Mouse (Mus musculus) spleen, adult 2 months (tissue): Measurements from ENCODE around the gene Rbm47. TPM values are rescaled to one million over a fixed set of nuclear protein-coding genes. Genes with fewer than 3 reads are reported as not detected.

Experiments
- DNase-seq, 2 experiments: peaks; one replicate each; pipeline versions ENCODE4 v3.0.0 to v3.0.0-alpha.2; 2012 to 2021; ENCODE audit warnings: low spot score in 2 of 2, low read depth in 1 of 2
- H3K27ac ChIP-seq: fragments of 200-500 bp; 2 replicates; pipeline ENCODE4 v1.5.1; 2012; ENCODE audit warnings: low read length, inconsistent platforms; ENCODE audit not compliant: insufficient read depth
- H3K27me3 ChIP-seq: fragments of 200-500 bp; 2 replicates; pipeline ENCODE4 v1.6.1; 2012; ENCODE audit warnings: mild to moderate bottlenecking, moderate library complexity, low read length, inconsistent platforms; ENCODE audit not compliant: control insufficient read depth, insufficient read depth
- H3K36me3 ChIP-seq: fragments of 200-500 bp; 2 replicates; pipeline ENCODE4 v1.6.1; 2012; ENCODE audit warnings: mild to moderate bottlenecking, low read length, inconsistent platforms; ENCODE audit not compliant: control insufficient read depth, insufficient read depth
- H3K4me1 ChIP-seq: fragments of 200-500 bp; 2 replicates; pipeline ENCODE4 v1.6.1; 2011; ENCODE audit warnings: inconsistent platforms; ENCODE audit not compliant: control insufficient read depth, insufficient read depth, insufficient read length
- H3K4me3 ChIP-seq: fragments of 200-500 bp; 2 replicates; pipeline ENCODE4 v1.5.1; 2011; ENCODE audit warnings: mild to moderate bottlenecking, inconsistent platforms; ENCODE audit not compliant: insufficient read depth, insufficient read length; ENCODE audit errors: extremely low read depth
- CTCF ChIP-seq: fragments of 200-500 bp; IDR thresholded peaks from 2 replicates; pipeline ENCODE4 v1.5.1; 2011; ENCODE audit warnings: mild to moderate bottlenecking, inconsistent platforms; ENCODE audit not compliant: insufficient read depth, insufficient read length, insufficient replicate concordance; ENCODE audit errors: extremely low read depth
- POLR2A ChIP-seq: fragments of 200-500 bp; IDR thresholded peaks from 2 replicates; pipeline ENCODE4 v1.6.1; 2011; ENCODE audit warnings: low read depth, low read length, inconsistent platforms
- WGBS: fragments of 180-500 bp; shearing (Covaris S2); methylation state at CpG from one replicate; pipeline ENCODE4 v1.1.7; 2018; 5-methylcytosine and 5-hydroxymethylcytosine counted together
- polyA plus RNA-seq: library from polyadenylated mRNA; depleted of rRNA; stranded (reverse); fragments of >200 nt; gene quantifications from 2 replicates; pipeline ENCODE4 v1.2.3, GENCODE M21; 2012

The Rbm47 gene
- polyA plus RNA-seq, 1 experiment: 10.5 TPM

- Histone ChIP-seq H3K27me3 (no peaks in the 10 kb centered on the region), H3K36me3 (no peaks in the 10 kb centered on the region), H3K27ac (no peak overlapping the region), H3K4me1 (no peaks in the 10 kb centered on the region), H3K4me3 (no peak overlapping the region)
- TF ChIP-seq POLR2A: no peak
- TF ChIP-seq CTCF: no peak
- no peak for DNase-seq
- WGBS: 67% methylated on average over 3 of the region's 3 CpGs
Observed at GRCm38 (mm10) chr5:66182156-66182555, 9.2 kb upstream of the Rbm47 start.

- TF ChIP-seq CTCF: no peak
- no peak for TF ChIP-seq POLR2A
- Histone ChIP-seq H3K4me3 (no peak overlapping the region), H3K27me3 (no peaks in the 10 kb centered on the region), H3K4me1 (no peaks in the 10 kb centered on the region), H3K27ac (no peak overlapping the region), H3K36me3 (no peaks in the 10 kb centered on the region)
- WGBS: 75% methylated on average over 23 of the region's 23 CpGs
- DNase-seq: no peak
Observed at GRCm38 (mm10) chr5:66174160-66174837, 1.4 kb upstream of the Rbm47 start.

GRCm38 (mm10) chr5:66170591-66170990 is 2.3 kb downstream of the Rbm47 start:
- 77% methylated on average over 9 of the region's 9 CpGs for WGBS
- DNase-seq: no peak
- Histone ChIP-seq H3K4me1 (no peaks in the 10 kb centered on the region), H3K36me3 (no peaks in the 10 kb centered on the region), H3K27me3 (no peaks in the 10 kb centered on the region), H3K4me3 (no peak overlapping the region), H3K27ac (no peak overlapping the region)
- TF ChIP-seq CTCF (no peak), POLR2A (no peak)

GRCm38 (mm10) chr5:66169099-66169485 is 3.8 kb downstream of the Rbm47 start:
- H3K27me3 ChIP-seq: no peaks in the 10 kb centered on the region
- DNase-seq: no peak
- no peak for TF ChIP-seq POLR2A
- WGBS: 43% methylated on average over 2 of the region's 2 CpGs
- H3K4me1 ChIP-seq: no peaks in the 10 kb centered on the region
- no peak overlapping the region for H3K4me3 ChIP-seq
- no peaks in the 10 kb centered on the region for H3K36me3 ChIP-seq
- no peak overlapping the region for H3K27ac ChIP-seq

GRCm38 (mm10) chr5:66168462-66169098 is 4.3 kb downstream of the Rbm47 start:
- TF ChIP-seq CTCF (no peak), POLR2A (no peak)
- H3K27me3 ChIP-seq: no peaks in the 10 kb centered on the region
- H3K36me3 ChIP-seq: no peaks in the 10 kb centered on the region
- no peak overlapping the region for H3K27ac ChIP-seq
- H3K4me1 ChIP-seq: no peaks in the 10 kb centered on the region
- DNase-seq: no peak
- 55% methylated on average over 8 of the region's 8 CpGs for WGBS
- H3K4me3 ChIP-seq: no peak overlapping the region

GRCm38 (mm10) chr5:66166931-66167330 is 6.0 kb downstream of the Rbm47 start:
- TF ChIP-seq CTCF (no peak), POLR2A (no peak)
- WGBS: 83% methylated on average over 5 of the region's 5 CpGs
- H3K4me3 ChIP-seq: no peak overlapping the region
- H3K36me3 ChIP-seq: no peaks in the 10 kb centered on the region
- no peak for DNase-seq
- H3K27me3 ChIP-seq: no peaks in the 10 kb centered on the region
- no peaks in the 10 kb centered on the region for H3K4me1 ChIP-seq
- H3K27ac ChIP-seq: no peak overlapping the region

GRCm38 (mm10) chr5:66166193-66166629 is 6.7 kb downstream of the Rbm47 start:
- WGBS: 58% methylated on average over 4 of the region's 4 CpGs
- TF ChIP-seq POLR2A (no peak), CTCF (no peak)
- no peak for DNase-seq
- Histone ChIP-seq H3K4me3 (no peak overlapping the region), H3K27ac (no peak overlapping the region), H3K27me3 (no peaks in the 10 kb centered on the region), H3K36me3 (no peaks in the 10 kb centered on the region), H3K4me1 (no peaks in the 10 kb centered on the region)
